Comparison of ENCODE assay signal across 9 mouse cellular contexts in the genomic region with DNA sequence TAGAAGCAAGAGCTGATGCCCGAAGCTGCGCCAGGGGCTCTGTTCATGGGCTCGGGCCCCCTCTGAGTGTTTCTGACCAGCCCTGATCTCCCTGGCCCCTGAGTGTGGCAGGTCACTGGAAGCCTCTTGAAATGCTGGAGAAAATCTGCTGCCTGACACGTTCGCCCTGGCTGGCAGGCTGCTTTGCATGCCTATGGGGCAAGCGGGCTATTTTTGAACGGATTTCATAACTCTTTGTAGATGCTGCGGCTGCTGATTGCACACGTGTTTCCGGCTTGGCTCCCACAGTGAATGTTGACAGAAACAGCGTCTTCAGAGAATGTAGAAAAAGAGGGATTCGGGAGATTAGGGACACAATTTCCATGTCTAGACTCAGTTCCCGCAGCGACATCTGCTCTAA.
A peak's percentile ranks its signal among the peaks of the same experiment; 100 is the strongest.
DNase-seq lines count a peak whose midpoint lies in the region; ATAC-seq lines count a peak whose summit lies in the region.
"Had no signal": no experiment of that assay in that cellular context is flagged by ENCODE, and none has a peak within 500 bp of the region (broad histone marks: within the 10 kb centered on the region; RNA-seq: fewer than 3 reads in every experiment).

No protein-coding gene starts in this region.

- no peak overlapping the region for H3K27ac ChIP-seq in limb, embryonic 13.5 days
- H3K27ac ChIP-seq in limb, embryonic 10.5 days, result no peak overlapping the region
- H3K27ac ChIP-seq: liver, embryonic 14.5 days had no signal

- ATAC-seq in limb, embryonic 13.5 days (ENCODE audit: low FRiP score, low read depth), result no peak

- no peaks in the 10 kb centered on the region for H3K36me3 ChIP-seq in limb, embryonic 13.5 days
- H3K36me3 ChIP-seq in limb, embryonic 10.5 days, result no peaks in the 10 kb centered on the region

- no peaks in the 10 kb centered on the region for H3K27me3 ChIP-seq in limb, embryonic 13.5 days
- no peaks in the 10 kb centered on the region for H3K27me3 ChIP-seq in limb, embryonic 10.5 days (ENCODE audit: low read depth, poor library complexity, severe bottlenecking)

- H3K4me3 ChIP-seq in limb, embryonic 13.5 days, result no peak overlapping the region
- no peak overlapping the region for H3K4me3 ChIP-seq in limb, embryonic 10.5 days

- 69% methylated on average over 14 of the region's 14 CpGs for WGBS in limb, embryonic 13.5 days
- 83% methylated on average over 14 of the region's 14 CpGs for WGBS in limb, embryonic 10.5 days

- no peaks in the 10 kb centered on the region for H3K4me1 ChIP-seq in limb, embryonic 13.5 days
- no peaks in the 10 kb centered on the region for H3K4me1 ChIP-seq in limb, embryonic 10.5 days

- no peak overlapping the region for H3K4me2 ChIP-seq in limb, embryonic 13.5 days (replicated peaks)

- DNase-seq in limb, embryonic 10.5 days (ENCODE audit: low spot score), result no peak
- peak; percentile 22 to 44 for DNase-seq in adrenal gland, postnatal 36 days
- peak; percentile 41 for DNase-seq in gastrocnemius, postnatal 10 days
- peak; percentile 34 for DNase-seq in kidney, adult 9 months
- DNase-seq in lung, adult 18-20 months, result peak; percentile 69 to 72
- peak; percentile 65 to 72 for DNase-seq in right cerebral cortex, postnatal 10 days (ENCODE audit: low spot score in 2 of 2)
- no peak for DNase-seq in embryo, embryonic 10.5 days (ENCODE audit: low spot score)

- H3K9ac ChIP-seq in limb, embryonic 13.5 days, result 0 out of 2 replicates have a peak overlapping the region, but pooled peaks have one; percentile 31
- H3K9ac ChIP-seq: liver, embryonic 14.5 days had no signal

- no peaks in the 10 kb centered on the region; the same call in 1 of the 2 replicates for H3K9me3 ChIP-seq in limb, embryonic 13.5 days
- no peaks in the 10 kb centered on the region for H3K9me3 ChIP-seq in limb, embryonic 10.5 days (replicated peaks)

Comparison
In these comparisons a context has a peak if more than half of its experiments do, and no peak if none do; other contexts are left out.
1. DNase-seq: peak in adrenal gland, postnatal 36 days (2 of 2), gastrocnemius, postnatal 10 days (single experiment), kidney, adult 9 months (single experiment), lung, adult 18-20 months (2 of 2) and right cerebral cortex, postnatal 10 days (2 of 2); none in limb, embryonic 10.5 days (single experiment) and embryo, embryonic 10.5 days (single experiment).